In genomic region chr7:34068132-34068531, GRCm38 (mm10) we compare ENCODE assay signal across 13 mouse cellular contexts. TPM values are rescaled to one million over a fixed set of nuclear protein-coding genes. Genes with fewer than 3 reads are reported as not detected.
"Had no signal": no experiment of that assay in that cellular context is flagged by ENCODE, and none has a peak within 500 bp of the region (broad histone marks: within the 10 kb centered on the region; RNA-seq: fewer than 3 reads in every experiment).

No protein-coding gene starts in this region.

RNA-seq across cellular contexts. Expression of gene Scgb1b30, which starts 27.1 kb away (rescaled TPM):
- polyA plus RNA-seq: neural tube, embryonic 13.5 days; neural tube, embryonic 14.5 days; neural tube, embryonic 15.5 days; small intestine, adult 2 months; spleen, adult 2 months; stomach, embryonic 14.5 days; stomach, embryonic 15.5 days; stomach, embryonic 16.5 days; stomach, postnatal 0 days; testis, adult 2 months; thymus, adult 2 months; thymus, postnatal 0 days; urinary bladder, adult 2 months had no signal

RNA-seq across cellular contexts. Expression of gene Scgb1b27, which starts 46.8 kb away (rescaled TPM):
- polyA plus RNA-seq: neural tube, embryonic 13.5 days; neural tube, embryonic 14.5 days; neural tube, embryonic 15.5 days; small intestine, adult 2 months; spleen, adult 2 months; stomach, embryonic 14.5 days; stomach, embryonic 15.5 days; stomach, embryonic 16.5 days; stomach, postnatal 0 days; testis, adult 2 months; thymus, adult 2 months; thymus, postnatal 0 days; urinary bladder, adult 2 months had no signal

RNA-seq across cellular contexts. Expression of gene Scgb2b27, which starts 54.4 kb away (rescaled TPM):
- polyA plus RNA-seq: neural tube, embryonic 13.5 days; neural tube, embryonic 14.5 days; neural tube, embryonic 15.5 days; small intestine, adult 2 months; spleen, adult 2 months; stomach, embryonic 14.5 days; stomach, embryonic 15.5 days; stomach, embryonic 16.5 days; stomach, postnatal 0 days; testis, adult 2 months; thymus, adult 2 months; thymus, postnatal 0 days; urinary bladder, adult 2 months had no signal
